Mouse (Mus musculus) lung, embryonic 14.5 days (tissue): ENCODE measurements at regions not wholly inside any gene's neighbourhood (a gene's known extent, or its start where the extent isn't known, plus 50 kb on each side); places are given as distances from the start of the nearest gene placed in this dataset.

ENCODE experiments used
- ATAC-seq: fragments of 200-750 bp; cut with Nextera tagmentation; 2 replicates; pipeline ENCODE4 v1.8.0; 2017; ENCODE audit warnings: mild to moderate bottlenecking, moderate TSS enrichment, moderate library complexity; ENCODE audit not compliant: insufficient read depth
- DNase-seq: peaks from one replicate; pipeline ENCODE4 v3.0.0-alpha.2; 2015
- H3K27ac ChIP-seq: fragments of 300-500 bp; sonication (generic); 2 replicates; pipeline ENCODE4 v1.5.1; 2014; ENCODE audit warnings: low read depth, mild to moderate bottlenecking, moderate library complexity
- H3K27me3 ChIP-seq: fragments of 300-500 bp; sonication (generic); 2 replicates; pipeline ENCODE4 v1.6.1; 2014; ENCODE audit warnings: low read length, control low read depth; ENCODE audit not compliant: insufficient read depth
- H3K36me3 ChIP-seq: fragments of 300-500 bp; sonication (generic); 2 replicates; pipeline ENCODE4 v1.6.1; 2014; ENCODE audit warnings: control low read depth; ENCODE audit not compliant: insufficient read depth
- H3K4me1 ChIP-seq: fragments of 300-500 bp; sonication (generic); 2 replicates; pipeline ENCODE4 v1.6.1; 2014; ENCODE audit warnings: antibody characterized with exemption, control low read depth; ENCODE audit not compliant: insufficient read depth
- H3K4me2 ChIP-seq: fragments of 300-500 bp; sonication (generic); 2 replicates; pipeline ENCODE4 v1.6.1; 2014; ENCODE audit warnings: mild to moderate bottlenecking
- H3K4me3 ChIP-seq: fragments of 300-500 bp; sonication (generic); 2 replicates; pipeline ENCODE4 v1.5.1; 2014; ENCODE audit warnings: low read depth, low read length
- H3K9ac ChIP-seq: fragments of 300-500 bp; sonication (generic); 2 replicates; pipeline ENCODE4 v1.6.1; 2014
- H3K9me3 ChIP-seq: fragments of 300-500 bp; sonication (generic); 2 replicates; pipeline ENCODE4 v1.6.1; 2016; ENCODE audit warnings: low read depth, low read length, control low read depth
- CTCF ChIP-seq: IDR thresholded peaks from 2 replicates; pipeline ENCODE4 v1.5.1; 2016; ENCODE audit warnings: antibody characterized with exemption, low read depth
- whole genome bisulfite sequencing: fragments of 180-500 bp; shearing (Covaris S2); extraction: QIAGEN DNeasy Blood & Tissue Kit; methylation state at CpG from one replicate; pipeline ENCODE4 v1.1.7; 2014; 5-methylcytosine and 5-hydroxymethylcytosine counted together

- DNase-seq (peak; percentile 81), ATAC-seq (no peak)
- Histone ChIP-seq H3K27ac (no peak overlapping the region), H3K4me3 (no peak overlapping the region), H3K4me1 (no peaks in the 10 kb centered on the region), H3K27me3 (no peaks in the 10 kb centered on the region), H3K36me3 (no peaks in the 10 kb centered on the region), H3K4me2 (no peak overlapping the region), H3K9me3 (no peaks in the 10 kb centered on the region), H3K9ac (no peak overlapping the region)
- 97% methylated on average over 1 of the region's 1 CpGs for WGBS
- no peak for TF ChIP-seq CTCF
Measured at GRCm38 (mm10) chr17:83010845-83011244, 204.2 kb upstream of the Pkdcc start.

- no peak overlapping the region for H3K9ac ChIP-seq
- no peak for TF ChIP-seq CTCF
- no peaks in the 10 kb centered on the region for H3K9me3 ChIP-seq
- no peak overlapping the region for H3K4me3 ChIP-seq
- H3K4me2 ChIP-seq = no peak overlapping the region
- WGBS = 52% methylated on average over 2 of the region's 2 CpGs
- DNase-seq (peak; percentile 7), ATAC-seq (no peak)
- no peak overlapping the region for H3K27ac ChIP-seq
- 0 out of 2 replicates have a peak, but pooled peaks cover 14% of the 10 kb centered on the region for H3K4me1 ChIP-seq
- no peaks in the 10 kb centered on the region for H3K36me3 ChIP-seq
- H3K27me3 ChIP-seq = no peaks in the 10 kb centered on the region
Measured at GRCm38 (mm10) chr17:83015656-83016055, 199.4 kb upstream of the Pkdcc start.

GRCm38 (mm10) chr17:83016936-83017335, 198.2 kb upstream of the Pkdcc start:
- WGBS = 86% methylated on average over 5 of the region's 5 CpGs
- no peak for ATAC-seq

GRCm38 (mm10) chr17:83019267-83019666, 195.8 kb upstream of the Pkdcc start:
- Histone ChIP-seq H3K9ac (no peak overlapping the region), H3K27ac (peak overlapping the region; percentile 87), H3K27me3 (no peaks in the 10 kb centered on the region), H3K4me3 (no peak overlapping the region), H3K9me3 (no peaks in the 10 kb centered on the region), H3K4me2 (no peak overlapping the region), H3K4me1 (peaks cover 14% of the 10 kb centered on the region; the same call in 1 of the 2 replicates), H3K36me3 (no peaks in the 10 kb centered on the region)
- WGBS = 44% methylated on average over 5 of the region's 5 CpGs
- ATAC-seq = no peak
- TF ChIP-seq CTCF = no peak
- peak; percentile 54 for DNase-seq

More at GRCm38 (mm10) chr17:83016936-83017335, 198.2 kb upstream of the Pkdcc start:
- H3K4me1 ChIP-seq = peaks cover 14% of the 10 kb centered on the region; the same call in 1 of the 2 replicates
- TF ChIP-seq CTCF = no peak
- no peaks in the 10 kb centered on the region for H3K27me3 ChIP-seq
- H3K9ac ChIP-seq = no peak overlapping the region
- H3K4me3 ChIP-seq = no peak overlapping the region
- H3K9me3 ChIP-seq = no peaks in the 10 kb centered on the region
- H3K36me3 ChIP-seq = no peaks in the 10 kb centered on the region
- no peak for DNase-seq
- H3K4me2 ChIP-seq = no peak overlapping the region
- H3K27ac ChIP-seq = no peak overlapping the region

GRCm38 (mm10) chr17:83020576-83020975, 194.5 kb upstream of the Pkdcc start:
- WGBS = 38% methylated on average over 10 of the region's 10 CpGs
- Histone ChIP-seq H3K4me3 (no peak overlapping the region), H3K36me3 (no peaks in the 10 kb centered on the region), H3K27ac (peak overlapping the region; percentile 87), H3K27me3 (no peaks in the 10 kb centered on the region), H3K9ac (no peak overlapping the region), H3K4me1 (peaks cover 17% of the 10 kb centered on the region; the same call in 1 of the 2 replicates), H3K9me3 (no peaks in the 10 kb centered on the region), H3K4me2 (no peak overlapping the region)
- no peak for TF ChIP-seq CTCF
- ATAC-seq (peak; percentile 87), DNase-seq (peak; percentile 97)

GRCm38 (mm10) chr17:83025340-83025816, 189.7 kb upstream of the Pkdcc start:
- no peaks in the 10 kb centered on the region for H3K27me3 ChIP-seq
- H3K4me2 ChIP-seq = no peak overlapping the region
- peak; percentile 98 for DNase-seq
- no peak overlapping the region for H3K4me3 ChIP-seq
- no peak overlapping the region for H3K27ac ChIP-seq
- no peaks in the 10 kb centered on the region for H3K36me3 ChIP-seq
- WGBS = 12% methylated on average over 5 of the region's 5 CpGs
- peak; percentile 98 for TF ChIP-seq CTCF
- peak; percentile 53 for ATAC-seq
- no peak overlapping the region for H3K9ac ChIP-seq
- no peaks in the 10 kb centered on the region for H3K9me3 ChIP-seq
- H3K4me1 ChIP-seq = peaks cover 4% of the 10 kb centered on the region; the same call in 1 of the 2 replicates

GRCm38 (mm10) chr17:83034914-83035573, 180.0 kb upstream of the Pkdcc start:
- Histone ChIP-seq H3K9ac (no peak overlapping the region), H3K4me3 (no peak overlapping the region), H3K27me3 (no peaks in the 10 kb centered on the region), H3K36me3 (no peaks in the 10 kb centered on the region), H3K4me2 (no peak overlapping the region), H3K4me1 (no peaks in the 10 kb centered on the region), H3K9me3 (no peaks in the 10 kb centered on the region), H3K27ac (peak overlapping the region; percentile 19; the same call in 1 of the 2 replicates)
- DNase-seq = peak; percentile 78
- 35% methylated on average over 6 of the region's 6 CpGs for WGBS
- TF ChIP-seq CTCF = no peak
- ATAC-seq = peak; percentile 81
